Mouse (Mus musculus) liver, embryonic 12.5 days (tissue): Measurements from ENCODE around the gene BC005624. TPM values are rescaled to one million over a fixed set of nuclear protein-coding genes. Genes with fewer than 3 reads are reported as not detected.
"Not testable (repeated sequence)": the region's sequence is repeated elsewhere in the genome, so short reads cannot be mapped to it uniquely, and the experiment has no call there.

ENCODE experiments used
- ATAC-seq: fragments of 200-750 bp; cut with Nextera tagmentation; 2 replicates; pipeline ENCODE4 v1.8.0; 2017; ENCODE audit warnings: moderate number of reproducible peaks, mild to moderate bottlenecking, moderate library complexity
- H3K27ac ChIP-seq: fragments of 300-500 bp; sonication (generic); 2 replicates; pipeline ENCODE4 v1.5.1; 2016; ENCODE audit warnings: mild to moderate bottlenecking
- H3K27me3 ChIP-seq: fragments of 300-500 bp; sonication (generic); replicated peaks from 2 replicates; pipeline ENCODE4 v1.6.1; 2016; ENCODE audit warnings: mild to moderate bottlenecking, moderate library complexity
- H3K36me3 ChIP-seq: fragments of 300-500 bp; sonication (generic); 2 replicates; pipeline ENCODE4 v1.6.1; 2016; ENCODE audit warnings: mild to moderate bottlenecking, moderate library complexity
- H3K4me1 ChIP-seq: fragments of 300-500 bp; sonication (generic); 2 replicates; pipeline ENCODE4 v1.6.1; 2016
- H3K4me2 ChIP-seq: fragments of 300-500 bp; sonication (generic); 2 replicates; pipeline ENCODE4 v1.6.1; 2016; ENCODE audit warnings: mild to moderate bottlenecking, moderate library complexity
- H3K4me3 ChIP-seq: fragments of 300-500 bp; sonication (generic); 2 replicates; pipeline ENCODE4 v1.5.1; 2016; ENCODE audit warnings: mild to moderate bottlenecking, moderate library complexity
- H3K9ac ChIP-seq: fragments of 300-500 bp; sonication (generic); 2 replicates; pipeline ENCODE4 v1.6.1; 2016; ENCODE audit warnings: mild to moderate bottlenecking, moderate library complexity
- H3K9me3 ChIP-seq: fragments of 300-500 bp; sonication (generic); replicated peaks from 2 replicates; pipeline ENCODE4 v1.6.1; 2016; ENCODE audit warnings: mild to moderate bottlenecking, moderate library complexity
- WGBS: fragments of 180-500 bp; shearing (Covaris S2); methylation state at CpG from one replicate; pipeline ENCODE4 v1.1.7; 2016; ENCODE audit not compliant: insufficient replicate concordance; 5-methylcytosine and 5-hydroxymethylcytosine counted together
- polyA plus RNA-seq: library from polyadenylated mRNA; unstranded; fragments of >200 nt; fragmentation: Nextera tagmentation; extraction: Ambion mirVana; gene quantifications from 2 replicates; pipeline ENCODE4 v1.2.1, GENCODE M21; 2016

BC005624 gene
- polyA plus RNA-seq, 1 experiment from 2014 or later = 36.9 TPM

DNA sequence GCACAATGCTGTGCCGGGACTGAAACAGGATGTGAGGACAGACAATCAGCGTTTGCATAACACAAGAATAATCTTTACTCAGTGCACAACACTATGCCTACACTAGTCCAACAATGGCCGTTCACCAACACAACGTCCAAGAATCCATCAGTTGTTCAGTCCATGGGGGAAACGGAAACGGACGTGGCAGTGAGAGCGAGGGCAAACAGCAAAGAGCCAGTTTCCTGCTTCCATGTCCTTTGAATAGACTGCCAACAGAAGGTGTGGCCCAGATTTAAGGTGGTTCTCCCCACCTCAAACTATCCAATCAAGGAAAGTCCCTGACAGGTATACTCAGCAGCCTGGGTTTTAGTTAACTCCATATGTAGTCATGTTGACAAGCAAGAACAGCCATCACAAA, 44.3 kb downstream of the BC005624 start:
- Histone ChIP-seq H3K9ac (no peak overlapping the region), H3K36me3 (no peaks in the 10 kb centered on the region), H3K4me2 (no peak overlapping the region), H3K9me3 (no peaks in the 10 kb centered on the region), H3K4me1 (peaks cover 8% of the 10 kb centered on the region), H3K27ac (no peak overlapping the region), H3K27me3 (peaks cover 5% of the 10 kb centered on the region; the same call in 1 of the 2 replicates), H3K4me3 (no peak overlapping the region)
- 67% methylated on average over 8 of the region's 8 CpGs for WGBS
- ATAC-seq = no peak

DNA sequence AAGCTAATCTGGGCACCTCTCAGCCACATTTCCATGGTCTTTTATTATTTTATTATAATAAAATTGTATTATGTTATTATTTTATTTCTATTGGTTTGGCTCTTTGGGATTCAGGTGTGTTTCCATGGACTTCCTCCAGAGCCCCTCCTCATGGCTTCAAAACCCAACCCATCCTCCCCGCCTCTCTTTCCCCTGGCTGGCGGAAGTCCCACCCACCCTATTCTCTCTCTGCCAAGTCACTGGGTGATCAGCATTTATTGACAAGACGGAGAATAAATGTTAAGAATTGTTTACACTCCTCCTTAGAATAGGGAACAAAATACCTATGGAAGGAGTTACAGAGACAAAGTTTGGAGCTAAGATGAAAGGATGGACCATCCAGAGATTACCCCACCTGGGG, 45.2 kb downstream of the BC005624 start:
- no peaks in the 10 kb centered on the region for H3K36me3 ChIP-seq
- H3K4me3 ChIP-seq = no peak overlapping the region
- H3K4me2 ChIP-seq = no peak overlapping the region
- H3K4me1 ChIP-seq = peaks cover 4% of the 10 kb centered on the region; the same call in 1 of the 2 replicates
- H3K27ac ChIP-seq = no peak overlapping the region
- no peak overlapping the region for H3K9ac ChIP-seq
- no peak for ATAC-seq
- H3K9me3 ChIP-seq = no peaks in the 10 kb centered on the region
- H3K27me3 ChIP-seq = peaks cover 5% of the 10 kb centered on the region; the same call in 1 of the 2 replicates
- 49% methylated on average over 3 of the region's 3 CpGs for WGBS

DNA sequence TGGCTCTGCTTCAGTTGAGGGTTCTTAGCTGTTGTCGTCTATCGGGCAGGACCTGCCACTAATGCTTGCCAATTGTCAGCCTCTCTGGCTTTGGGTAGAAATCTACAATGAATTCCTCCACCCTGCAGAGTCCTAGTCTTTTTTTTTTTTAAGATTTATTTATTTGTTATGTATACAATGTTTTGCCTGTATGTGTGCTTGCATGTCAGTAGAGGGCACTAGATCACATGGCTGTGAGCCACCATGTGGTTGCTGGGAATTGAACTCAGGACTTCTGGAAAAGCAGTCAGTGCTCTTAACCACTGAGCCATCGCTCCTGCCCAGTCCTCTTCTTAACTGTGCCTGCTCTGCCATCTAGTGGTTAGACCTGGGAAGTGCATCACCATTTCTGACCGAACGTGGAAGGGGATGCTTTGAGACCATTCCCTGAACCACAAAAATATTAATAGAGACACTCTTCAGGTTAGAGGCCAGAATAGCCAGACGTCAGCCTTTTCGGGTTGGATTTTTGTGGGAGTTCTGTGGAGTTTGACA, 48.0 kb downstream of the BC005624 start:
- peaks cover 11% of the 10 kb centered on the region for H3K4me1 ChIP-seq
- H3K27ac ChIP-seq = no peak overlapping the region
- H3K4me3 ChIP-seq = no peak overlapping the region
- 14% methylated on average over 7 of the region's 7 CpGs for WGBS
- H3K9me3 ChIP-seq = no peaks in the 10 kb centered on the region
- H3K36me3 ChIP-seq = no peaks in the 10 kb centered on the region
- H3K27me3 ChIP-seq = peaks cover 5% of the 10 kb centered on the region; the same call in 1 of the 2 replicates
- H3K4me2 ChIP-seq = no peak overlapping the region
- no peak for ATAC-seq
- H3K9ac ChIP-seq = no peak overlapping the region

DNA sequence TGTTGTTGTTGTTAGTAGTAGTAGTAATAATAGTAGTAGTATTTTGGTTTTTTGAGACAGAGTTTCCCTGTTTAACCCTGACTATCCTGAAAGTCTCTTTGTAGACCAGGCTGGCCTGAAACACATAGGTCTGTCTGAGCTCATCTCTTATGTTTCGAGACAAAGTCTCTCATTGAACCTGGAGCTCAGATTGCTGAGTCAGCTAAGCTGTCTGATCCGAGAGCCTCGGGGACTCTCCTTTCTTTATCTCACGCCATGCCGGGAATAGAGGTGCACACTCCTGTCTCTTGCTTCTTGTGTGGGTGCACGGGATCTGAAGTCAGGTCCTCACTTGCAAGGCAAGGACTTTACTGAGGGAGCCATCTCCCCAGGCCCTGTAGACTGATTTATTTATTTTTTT, 49.0 kb downstream of the BC005624 start:
- no peak overlapping the region for H3K9ac ChIP-seq
- 64% methylated on average over 6 of the region's 6 CpGs for WGBS
- H3K27ac ChIP-seq = no peak overlapping the region
- peaks cover 5% of the 10 kb centered on the region; the same call in 1 of the 2 replicates for H3K27me3 ChIP-seq
- H3K4me2 ChIP-seq = no peak overlapping the region
- ATAC-seq = no peak
- no peaks in the 10 kb centered on the region for H3K36me3 ChIP-seq
- H3K4me3 ChIP-seq = no peak overlapping the region
- H3K4me1 ChIP-seq = peaks cover 20% of the 10 kb centered on the region
- no peaks in the 10 kb centered on the region for H3K9me3 ChIP-seq

DNA sequence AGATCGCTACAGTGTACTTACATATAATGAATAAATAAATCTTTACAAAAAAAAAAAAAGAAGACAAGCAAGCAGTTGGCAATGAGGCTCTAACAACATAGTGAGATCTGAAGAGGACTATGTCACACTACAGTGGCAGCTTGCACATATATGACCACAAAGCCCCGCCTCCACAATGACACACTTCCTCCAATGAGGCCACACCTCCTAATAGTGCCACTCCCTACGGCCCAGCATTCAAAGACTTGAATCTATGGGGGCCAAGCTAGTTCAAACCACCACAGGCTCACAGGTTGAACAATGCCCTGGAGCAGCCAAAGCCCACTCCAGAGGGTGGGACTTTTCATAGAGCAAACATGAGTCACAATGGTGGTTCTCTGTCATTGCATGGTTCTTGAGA, 50.1 kb downstream of the BC005624 start:
- no peak overlapping the region for H3K4me3 ChIP-seq
- H3K4me2 ChIP-seq = no peak overlapping the region
- H3K9me3 ChIP-seq = no peaks in the 10 kb centered on the region
- peaks cover 8% of the 10 kb centered on the region; the same call in 1 of the 2 replicates for H3K27me3 ChIP-seq
- H3K36me3 ChIP-seq = no peaks in the 10 kb centered on the region
- no peak overlapping the region for H3K9ac ChIP-seq
- H3K4me1 ChIP-seq = peaks cover 26% of the 10 kb centered on the region
- H3K27ac ChIP-seq = no peak overlapping the region
- ATAC-seq = no peak
- 66% methylated on average over 3 of the region's 3 CpGs for WGBS

DNA sequence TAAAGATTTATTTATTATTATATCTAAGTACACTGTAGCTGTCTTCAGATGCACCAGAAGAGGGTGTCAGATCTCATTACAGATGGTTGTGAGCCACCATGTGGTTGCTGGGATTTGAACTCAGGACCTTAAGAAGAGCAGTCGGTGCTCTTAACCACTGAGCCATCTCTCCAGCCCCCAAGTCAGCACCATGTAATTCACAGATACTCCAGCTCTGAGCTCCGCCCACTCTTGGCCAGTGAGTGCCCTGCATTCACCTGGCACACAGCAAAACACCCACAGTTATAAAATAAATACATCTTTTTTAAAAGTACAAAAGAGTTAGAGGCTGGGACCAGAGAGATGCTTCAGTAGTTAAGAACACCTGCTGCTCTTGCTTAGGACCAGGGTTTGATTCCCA, 51.2 kb downstream of the BC005624 start:
- ATAC-seq, H3K27ac ChIP-seq, H3K9ac ChIP-seq, H3K36me3 ChIP-seq, H3K9me3 ChIP-seq, H3K4me2 ChIP-seq, H3K27me3 ChIP-seq, H3K4me3 ChIP-seq: not testable (repeated sequence)
- peaks cover 26% of the 10 kb centered on the region for H3K4me1 ChIP-seq
- 67% methylated on average over 2 of the region's 2 CpGs for WGBS

DNA sequence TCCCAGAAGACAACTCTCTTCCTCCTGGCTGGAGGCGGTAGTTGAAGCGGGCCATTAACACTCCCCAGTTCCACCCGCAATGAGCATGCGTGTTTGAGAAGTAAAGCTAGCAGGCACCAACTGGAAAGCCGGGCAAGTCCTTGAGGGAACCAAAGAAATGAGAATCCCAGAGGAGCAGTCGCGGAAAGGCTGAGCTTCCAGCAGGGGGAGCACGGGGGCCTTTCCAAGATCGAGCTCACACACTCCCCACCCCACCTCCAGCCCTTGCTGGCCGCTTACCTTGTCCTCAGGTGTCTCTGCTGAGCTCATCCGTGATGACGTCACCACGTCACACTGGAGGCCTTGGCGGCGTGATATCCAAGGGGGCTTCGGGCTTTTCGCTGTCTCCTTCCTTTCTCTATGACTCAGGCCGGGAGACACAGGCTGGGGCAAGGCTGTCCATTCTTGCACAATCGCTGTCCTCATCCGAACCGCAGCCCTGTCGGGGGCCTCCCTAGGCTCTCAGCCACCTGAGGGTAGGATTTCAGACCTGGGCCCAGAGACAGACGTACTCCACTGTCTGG, 52.4 kb downstream of the BC005624 start, which contains the start of gene Ptges:
Ptges (minus strand) TSS at position 381 of the 563 bp plus-strand sequence.
- peak; percentile 28; the same call in 1 of the 2 replicates for ATAC-seq
- H3K27me3 ChIP-seq = 0 out of 2 replicates have a peak, but pooled peaks cover 3% of the 10 kb centered on the region
- H3K9me3 ChIP-seq = no peaks in the 10 kb centered on the region
- WGBS = 4% methylated on average over 23 of the region's 23 CpGs
- H3K4me3 ChIP-seq = peak within 1 kb of the TSS; percentile 46
- no peaks in the 10 kb centered on the region for H3K36me3 ChIP-seq
- H3K4me2 ChIP-seq = peak within 1 kb of the TSS; percentile 72
- H3K9ac ChIP-seq = peak within 1 kb of the TSS; percentile 48
- peak within 1 kb of the TSS; percentile 68 for H3K27ac ChIP-seq
- H3K4me1 ChIP-seq = peaks cover 26% of the 10 kb centered on the region

DNA sequence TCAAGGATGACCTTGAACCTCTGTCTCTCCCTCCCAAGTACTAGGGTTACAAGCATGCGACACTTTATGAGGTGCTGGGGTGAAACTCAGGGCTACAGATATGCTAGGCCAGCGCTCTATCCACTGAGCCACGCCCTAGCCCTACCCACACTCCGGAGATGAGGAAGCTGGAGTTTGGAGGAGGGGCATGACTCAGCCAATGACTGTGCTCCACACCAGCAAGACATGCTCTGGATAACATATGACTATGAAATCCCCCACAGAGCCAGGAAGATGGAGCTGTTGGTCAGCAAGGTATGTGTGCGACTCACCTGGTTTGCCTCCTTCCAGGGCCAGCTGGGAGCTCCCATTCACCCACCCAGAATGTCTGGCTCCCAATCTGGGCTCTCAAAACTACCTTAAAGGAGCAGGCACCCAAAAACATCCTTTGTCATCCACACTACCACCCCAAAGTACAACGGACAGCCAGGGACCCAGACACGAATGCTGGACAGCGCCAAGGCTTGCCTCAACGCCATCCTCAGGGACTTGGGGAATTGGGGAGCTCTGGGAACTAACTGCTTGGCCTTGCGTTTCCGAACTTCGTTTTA, 53.0 kb downstream of the BC005624 start:
- peak overlapping the region; percentile 72 for H3K4me2 ChIP-seq
- H3K9me3 ChIP-seq = no peaks in the 10 kb centered on the region
- peak overlapping the region; percentile 48 for H3K9ac ChIP-seq
- peak overlapping the region; percentile 46 for H3K4me3 ChIP-seq
- H3K4me1 ChIP-seq = peaks cover 26% of the 10 kb centered on the region
- peak; percentile 93 for ATAC-seq
- H3K27me3 ChIP-seq = peaks cover 4% of the 10 kb centered on the region; the same call in 1 of the 2 replicates
- 15% methylated on average over 12 of the region's 12 CpGs for WGBS
- peak overlapping the region; percentile 68 for H3K27ac ChIP-seq
- no peaks in the 10 kb centered on the region for H3K36me3 ChIP-seq

DNA sequence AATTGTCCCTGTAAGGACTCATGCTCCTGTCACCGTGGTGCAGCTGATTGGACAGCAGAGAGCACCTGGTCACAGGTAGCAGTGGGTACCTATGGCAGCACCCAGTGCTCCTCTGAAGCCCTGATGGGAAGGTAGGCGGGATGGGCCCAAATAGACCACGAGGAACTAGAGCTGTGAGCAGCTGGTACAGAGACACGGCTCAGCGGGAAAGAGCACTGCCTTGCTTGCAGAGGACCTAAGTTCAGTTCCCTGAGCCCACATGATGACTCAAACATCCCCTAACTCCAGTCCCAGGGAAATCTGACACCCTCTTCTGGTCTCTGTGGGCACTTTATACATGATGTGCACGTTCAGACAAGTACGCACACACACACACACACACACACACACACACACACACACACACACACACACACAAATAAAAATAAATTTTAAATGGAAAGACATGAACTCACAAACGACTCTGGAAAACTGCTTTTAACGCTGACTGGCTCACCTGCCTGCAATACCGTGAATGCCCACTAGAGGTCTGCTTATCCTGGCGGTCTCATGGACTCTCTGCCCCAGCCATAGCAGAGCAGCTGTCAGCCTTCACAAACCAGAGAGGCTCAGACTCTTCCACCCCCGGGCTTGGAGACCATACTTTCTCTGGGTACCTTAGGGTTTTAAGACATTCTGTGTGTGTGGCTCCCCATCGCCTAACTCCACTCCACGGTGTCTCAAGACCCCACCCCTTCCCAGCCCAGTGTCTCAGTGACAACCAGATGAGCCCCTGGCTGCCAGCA, 54.0 kb downstream of the BC005624 start:
- Histone ChIP-seq H3K27me3 (peaks cover 7% of the 10 kb centered on the region; the same call in 1 of the 2 replicates), H3K4me2 (peak overlapping the region; percentile 72), H3K36me3 (no peaks in the 10 kb centered on the region), H3K9ac (no peak overlapping the region), H3K4me1 (peaks cover 26% of the 10 kb centered on the region), H3K4me3 (no peak overlapping the region), H3K27ac (peak overlapping the region; percentile 67), H3K9me3 (no peaks in the 10 kb centered on the region)
- WGBS = 18% methylated on average over 14 of the region's 14 CpGs
- ATAC-seq = peak; percentile 51

DNA sequence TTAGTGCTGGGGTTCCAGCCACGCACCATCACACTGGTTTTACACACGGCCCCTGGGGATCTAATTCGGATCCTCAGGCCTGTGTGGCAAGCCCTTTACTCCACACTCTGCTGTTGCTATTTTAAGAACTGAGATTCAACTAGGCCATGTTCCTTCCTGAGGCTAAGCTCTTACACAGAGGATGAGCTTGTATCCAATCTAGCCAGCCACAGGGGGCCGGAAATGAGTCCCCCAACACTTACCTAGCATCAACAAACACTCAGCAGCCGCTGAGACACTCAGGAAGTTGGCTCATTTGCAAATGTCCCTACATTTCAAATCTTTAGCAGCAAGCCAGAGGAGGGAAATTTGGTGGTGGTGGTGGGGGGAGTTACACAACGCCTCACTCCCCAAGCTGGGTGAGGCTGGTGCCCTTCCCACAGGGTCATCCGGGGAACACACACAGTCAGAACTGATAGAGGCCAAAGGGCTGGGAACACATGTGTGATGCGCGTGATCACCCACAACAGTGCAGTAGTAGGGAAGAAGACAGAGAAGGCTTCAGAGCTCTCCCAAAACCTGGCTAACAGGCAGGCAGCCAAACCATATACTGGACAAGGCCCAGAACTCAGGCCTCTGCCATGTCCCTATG, 54.7 kb downstream of the BC005624 start:
- H3K4me3 ChIP-seq = no peak overlapping the region
- peaks cover 26% of the 10 kb centered on the region for H3K4me1 ChIP-seq
- ATAC-seq = no peak
- H3K36me3 ChIP-seq = no peaks in the 10 kb centered on the region
- H3K4me2 ChIP-seq = no peak overlapping the region
- no peak overlapping the region for H3K9ac ChIP-seq
- no peak overlapping the region for H3K27ac ChIP-seq
- WGBS = 45% methylated on average over 9 of the region's 9 CpGs
- no peaks in the 10 kb centered on the region for H3K9me3 ChIP-seq
- peaks cover 7% of the 10 kb centered on the region; the same call in 1 of the 2 replicates for H3K27me3 ChIP-seq

DNA sequence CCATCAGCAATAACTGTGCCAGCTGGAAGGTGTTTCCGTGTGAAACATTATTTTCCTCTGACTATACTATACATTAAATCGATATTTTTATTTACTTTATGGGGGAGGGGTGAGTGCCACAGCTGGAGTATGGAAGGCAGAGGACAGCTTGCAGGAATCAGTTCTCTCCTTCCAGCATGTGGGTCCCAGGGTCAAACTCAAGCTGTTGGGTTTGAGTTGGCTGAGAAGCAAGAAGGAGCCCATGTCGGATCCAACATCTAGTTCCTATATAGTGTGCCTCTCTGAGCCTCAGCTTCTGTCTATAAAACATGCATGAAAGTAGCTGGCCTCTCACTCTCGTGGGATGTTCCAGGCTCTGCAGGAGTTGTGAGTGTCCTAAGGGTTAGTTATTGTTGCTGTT, 55.6 kb downstream of the BC005624 start:
- Histone ChIP-seq H3K27me3 (peaks cover 7% of the 10 kb centered on the region; the same call in 1 of the 2 replicates), H3K36me3 (no peaks in the 10 kb centered on the region), H3K27ac (no peak overlapping the region), H3K9ac (no peak overlapping the region), H3K4me1 (peaks cover 26% of the 10 kb centered on the region), H3K4me3 (no peak overlapping the region), H3K9me3 (no peaks in the 10 kb centered on the region), H3K4me2 (no peak overlapping the region)
- no peak for ATAC-seq
- 66% methylated on average over 4 of the region's 4 CpGs for WGBS
